Mouse (Mus musculus) neural tube, embryonic 12.5 days (tissue): ENCODE data around the gene Il1r1. TPM values are rescaled to one million over a fixed set of nuclear protein-coding genes. Genes with fewer than 3 reads are reported as not detected.
A peak's percentile ranks its signal among the peaks of the same experiment; 100 is the strongest.

Experiments used
- ATAC-seq: fragments of 200-750 bp; cut with Nextera tagmentation; 2 replicates; pipeline ENCODE4 v1.8.0; 2017; ENCODE audit warnings: low read depth, mild to moderate bottlenecking, moderate TSS enrichment, moderate library complexity; ENCODE audit not compliant: low FRiP score
- H3K27ac ChIP-seq: fragments of 300-500 bp; sonication (generic); 2 replicates; pipeline ENCODE4 v1.5.1; 2016
- H3K27me3 ChIP-seq: fragments of 300-500 bp; sonication (generic); replicated peaks from 2 replicates; pipeline ENCODE4 v1.6.1; 2016; ENCODE audit warnings: mild to moderate bottlenecking
- H3K36me3 ChIP-seq: fragments of 300-500 bp; sonication (generic); 2 replicates; pipeline ENCODE4 v1.6.1; 2016; ENCODE audit warnings: mild to moderate bottlenecking
- H3K4me1 ChIP-seq: fragments of 300-500 bp; sonication (generic); 2 replicates; pipeline ENCODE4 v1.6.1; 2016
- H3K4me2 ChIP-seq: fragments of 300-500 bp; sonication (generic); replicated peaks from 2 replicates; pipeline ENCODE4 v1.6.1; 2016; ENCODE audit warnings: mild to moderate bottlenecking
- H3K4me3 ChIP-seq: fragments of 300-500 bp; sonication (generic); 2 replicates; pipeline ENCODE4 v1.5.1; 2016
- H3K9ac ChIP-seq: fragments of 300-500 bp; sonication (generic); 2 replicates; pipeline ENCODE4 v1.6.1; 2016; ENCODE audit warnings: mild to moderate bottlenecking
- H3K9me3 ChIP-seq: fragments of 300-500 bp; sonication (generic); 2 replicates; pipeline ENCODE4 v1.6.1; 2016; ENCODE audit warnings: mild to moderate bottlenecking
- WGBS: fragments of 180-500 bp; shearing (Covaris S2); methylation state at CpG from one replicate; pipeline ENCODE4 v1.1.7; 2016; 5-methylcytosine and 5-hydroxymethylcytosine counted together
- polyA plus RNA-seq: library from polyadenylated mRNA; unstranded; fragments of >200 nt; fragmentation: Nextera tagmentation; extraction: Ambion mirVana; gene quantifications from 2 replicates; pipeline ENCODE4 v1.2.1, GENCODE M21; 2016

Gene Il1r1
- polyA plus RNA-seq, 1 experiment from 2014 or later: 0.66 TPM

- no peaks in the 10 kb centered on the region for H3K4me1 ChIP-seq
- no peaks in the 10 kb centered on the region for H3K36me3 ChIP-seq
- no peak overlapping the region for H3K27ac ChIP-seq
- no peak for ATAC-seq
- H3K9ac ChIP-seq: no peak overlapping the region
- no peak overlapping the region for H3K4me3 ChIP-seq
- no peaks in the 10 kb centered on the region for H3K27me3 ChIP-seq
- H3K4me2 ChIP-seq: no peak overlapping the region
- no peaks in the 10 kb centered on the region for H3K9me3 ChIP-seq
- WGBS: 75% methylated on average over 2 of the region's 2 CpGs
Measured at GRCm38 (mm10) chr1:40306111-40306510, 81.2 kb downstream of the Il1r1 start.

GRCm38 (mm10) chr1:40311123-40311522 is 86.2 kb downstream of the Il1r1 start:
- Histone ChIP-seq H3K4me1 (no peaks in the 10 kb centered on the region), H3K27ac (no peak overlapping the region), H3K9me3 (no peaks in the 10 kb centered on the region), H3K36me3 (no peaks in the 10 kb centered on the region), H3K4me3 (no peak overlapping the region), H3K27me3 (no peaks in the 10 kb centered on the region), H3K4me2 (no peak overlapping the region), H3K9ac (no peak overlapping the region)
- WGBS: 94% methylated on average over 3 of the region's 3 CpGs
- ATAC-seq: no peak

- Histone ChIP-seq H3K36me3 (no peaks in the 10 kb centered on the region), H3K27ac (no peak overlapping the region), H3K4me3 (no peak overlapping the region), H3K9me3 (no peaks in the 10 kb centered on the region), H3K4me2 (no peak overlapping the region), H3K27me3 (no peaks in the 10 kb centered on the region), H3K4me1 (no peaks in the 10 kb centered on the region), H3K9ac (no peak overlapping the region)
- no peak for ATAC-seq
- 82% methylated on average over 2 of the region's 2 CpGs for WGBS
Measured at GRCm38 (mm10) chr1:40311625-40312024, 86.7 kb downstream of the Il1r1 start.

GRCm38 (mm10) chr1:40314016-40314415 is 89.1 kb downstream of the Il1r1 start:
- no peaks in the 10 kb centered on the region for H3K4me1 ChIP-seq
- WGBS: 79% methylated on average over 12 of the region's 12 CpGs

GRCm38 (mm10) chr1:40317657-40318056 is 92.8 kb downstream of the Il1r1 start:
- Histone ChIP-seq H3K4me3 (no peak overlapping the region), H3K9ac (no peak overlapping the region), H3K27me3 (no peaks in the 10 kb centered on the region), H3K9me3 (no peaks in the 10 kb centered on the region), H3K27ac (no peak overlapping the region), H3K36me3 (no peaks in the 10 kb centered on the region), H3K4me1 (no peaks in the 10 kb centered on the region), H3K4me2 (no peak overlapping the region)
- WGBS: 90% methylated on average over 8 of the region's 8 CpGs
- ATAC-seq: no peak

More at GRCm38 (mm10) chr1:40314016-40314415, 89.1 kb downstream of the Il1r1 start:
- Histone ChIP-seq H3K9me3 (no peaks in the 10 kb centered on the region), H3K27me3 (no peaks in the 10 kb centered on the region), H3K36me3 (no peaks in the 10 kb centered on the region), H3K4me2 (no peak overlapping the region), H3K4me3 (no peak overlapping the region), H3K9ac (no peak overlapping the region), H3K27ac (no peak overlapping the region)
- ATAC-seq: no peak

GRCm38 (mm10) chr1:40321824-40322223 is 96.9 kb downstream of the Il1r1 start:
- no peak overlapping the region for H3K4me3 ChIP-seq
- no peaks in the 10 kb centered on the region for H3K36me3 ChIP-seq
- WGBS: 79% methylated on average over 6 of the region's 6 CpGs
- no peak overlapping the region for H3K9ac ChIP-seq
- peaks cover 12% of the 10 kb centered on the region for H3K4me1 ChIP-seq
- H3K9me3 ChIP-seq: no peaks in the 10 kb centered on the region
- peaks cover 32% of the 10 kb centered on the region for H3K27me3 ChIP-seq
- no peak for ATAC-seq
- no peak overlapping the region for H3K4me2 ChIP-seq
- no peak overlapping the region for H3K27ac ChIP-seq

GRCm38 (mm10) chr1:40322543-40322942 is 97.7 kb downstream of the Il1r1 start:
- no peak overlapping the region for H3K27ac ChIP-seq
- WGBS: 88% methylated on average over 3 of the region's 3 CpGs
- H3K9ac ChIP-seq: no peak overlapping the region
- H3K4me1 ChIP-seq: peaks cover 12% of the 10 kb centered on the region
- no peak overlapping the region for H3K4me3 ChIP-seq
- H3K36me3 ChIP-seq: no peaks in the 10 kb centered on the region
- peaks cover 34% of the 10 kb centered on the region for H3K27me3 ChIP-seq
- no peak overlapping the region for H3K4me2 ChIP-seq
- no peaks in the 10 kb centered on the region for H3K9me3 ChIP-seq
- no peak for ATAC-seq

- Histone ChIP-seq H3K27ac (no peak within 1 kb of the TSS), H3K4me2 (peak within 1 kb of the TSS; percentile 60), H3K4me3 (peak within 1 kb of the TSS; percentile 25), H3K4me1 (peaks cover 12% of the 10 kb centered on the region), H3K36me3 (no peaks in the 10 kb centered on the region), H3K27me3 (peaks cover 34% of the 10 kb centered on the region), H3K9me3 (no peaks in the 10 kb centered on the region), H3K9ac (no peak within 1 kb of the TSS)
- no peak for ATAC-seq
- WGBS: 54% methylated on average over 6 of the region's 6 CpGs
Measured at GRCm38 (mm10) chr1:40324457-40324856, 99.6 kb downstream of the Il1r1 start, which contains the start of gene Il1rl2. Gene Il1rl2 (plus strand): TSS chr1:40324610.

GRCm38 (mm10) chr1:40324955-40325702 is 100.2 kb downstream of the Il1r1 start:
- Histone ChIP-seq H3K36me3 (no peaks in the 10 kb centered on the region), H3K4me3 (peak overlapping the region; percentile 25), H3K9me3 (no peaks in the 10 kb centered on the region), H3K4me1 (peaks cover 12% of the 10 kb centered on the region), H3K27me3 (peaks cover 34% of the 10 kb centered on the region), H3K9ac (no peak overlapping the region), H3K4me2 (peak overlapping the region; percentile 60), H3K27ac (no peak overlapping the region)
- 11% methylated on average over 22 of the region's 22 CpGs for WGBS
- no peak for ATAC-seq

- Histone ChIP-seq H3K9ac (no peak overlapping the region), H3K27ac (no peak overlapping the region), H3K4me1 (peaks cover 12% of the 10 kb centered on the region), H3K4me2 (peak overlapping the region; percentile 60), H3K9me3 (no peaks in the 10 kb centered on the region), H3K36me3 (no peaks in the 10 kb centered on the region), H3K4me3 (peak overlapping the region; percentile 25), H3K27me3 (peaks cover 34% of the 10 kb centered on the region)
- no peak for ATAC-seq
- 3% methylated on average over 29 of the region's 29 CpGs for WGBS
Measured at GRCm38 (mm10) chr1:40325711-40326327, 100.9 kb downstream of the Il1r1 start.

GRCm38 (mm10) chr1:40327604-40328003 is 102.7 kb downstream of the Il1r1 start:
- Histone ChIP-seq H3K9me3 (no peaks in the 10 kb centered on the region), H3K27ac (no peak overlapping the region), H3K4me3 (no peak overlapping the region), H3K36me3 (no peaks in the 10 kb centered on the region), H3K4me1 (peaks cover 12% of the 10 kb centered on the region), H3K27me3 (peaks cover 34% of the 10 kb centered on the region), H3K4me2 (no peak overlapping the region), H3K9ac (no peak overlapping the region)
- ATAC-seq: no peak
- WGBS: 84% methylated on average over 3 of the region's 3 CpGs

GRCm38 (mm10) chr1:40329526-40329925 is 104.6 kb downstream of the Il1r1 start:
- Histone ChIP-seq H3K27ac (no peak overlapping the region), H3K4me2 (no peak overlapping the region), H3K36me3 (no peaks in the 10 kb centered on the region), H3K4me1 (peaks cover 12% of the 10 kb centered on the region), H3K27me3 (peaks cover 24% of the 10 kb centered on the region), H3K4me3 (no peak overlapping the region), H3K9ac (no peak overlapping the region), H3K9me3 (no peaks in the 10 kb centered on the region)
- ATAC-seq: no peak
- WGBS: 72% methylated on average over 1 of the region's 1 CpGs
